Mouse (Mus musculus) liver, embryonic 15.5 days (tissue): Measurements from ENCODE around the gene Rplp1. TPM values are rescaled to one million over a fixed set of nuclear protein-coding genes. Genes with fewer than 3 reads are reported as not detected.

Experiments used
- ATAC-seq: fragments of 200-750 bp; cut with Nextera tagmentation; 2 replicates; pipeline ENCODE4 v1.8.0; 2017; ENCODE audit warnings: moderate number of reproducible peaks, mild to moderate bottlenecking, moderate library complexity; ENCODE audit not compliant: insufficient read depth
- H3K27ac ChIP-seq: fragments of 300-500 bp; sonication (generic); replicated peaks from 2 replicates; pipeline ENCODE4 v1.5.1; 2015; ENCODE audit warnings: mild to moderate bottlenecking, inconsistent platforms
- H3K27me3 ChIP-seq: fragments of 300-500 bp; sonication (generic); 2 replicates; pipeline ENCODE4 v1.6.1; 2015; ENCODE audit warnings: mild to moderate bottlenecking, inconsistent platforms
- H3K36me3 ChIP-seq: fragments of 300-500 bp; sonication (generic); replicated peaks from 2 replicates; pipeline ENCODE4 v1.6.1; 2015; ENCODE audit warnings: moderate library complexity, mild to moderate bottlenecking, inconsistent platforms
- H3K4me1 ChIP-seq: fragments of 300-500 bp; sonication (generic); replicated peaks from 2 replicates; pipeline ENCODE4 v1.6.1; 2015; ENCODE audit warnings: inconsistent platforms
- H3K4me2 ChIP-seq: fragments of 300-500 bp; sonication (generic); 2 replicates; pipeline ENCODE4 v1.6.1; 2015; ENCODE audit warnings: moderate library complexity, mild to moderate bottlenecking, inconsistent platforms
- H3K4me3 ChIP-seq: fragments of 300-500 bp; sonication (generic); replicated peaks from 2 replicates; pipeline ENCODE4 v1.5.1; 2015; ENCODE audit warnings: mild to moderate bottlenecking, inconsistent platforms
- H3K9ac ChIP-seq: fragments of 300-500 bp; sonication (generic); 2 replicates; pipeline ENCODE4 v1.6.1; 2015; ENCODE audit warnings: moderate library complexity, mild to moderate bottlenecking, inconsistent platforms
- H3K9me3 ChIP-seq: fragments of 300-500 bp; sonication (generic); replicated peaks from 2 replicates; pipeline ENCODE4 v1.6.1; 2016; ENCODE audit warnings: inconsistent platforms
- WGBS: fragments of 180-500 bp; shearing (Covaris S2); methylation state at CpG from one replicate; pipeline ENCODE4 v1.1.7; 2015; ENCODE audit warnings: mixed read lengths; ENCODE audit not compliant: insufficient replicate concordance; 5-methylcytosine and 5-hydroxymethylcytosine counted together
- polyA plus RNA-seq: library from polyadenylated mRNA; unstranded; fragments of >200 nt; fragmentation: Nextera tagmentation; extraction: Ambion mirVana; gene quantifications from 2 replicates; pipeline ENCODE4 v1.2.1, GENCODE M21; 2015

Rplp1 gene
- polyA plus RNA-seq, 1 experiment from 2014 or later, result 882 TPM

- Histone ChIP-seq H3K36me3 (peaks cover 89% of the 10 kb centered on the region), H3K9me3 (no peaks in the 10 kb centered on the region), H3K27ac (no peak overlapping the region), H3K4me1 (peaks cover 37% of the 10 kb centered on the region), H3K4me2 (no peak overlapping the region), H3K9ac (no peak overlapping the region), H3K4me3 (no peak overlapping the region), H3K27me3 (no peaks in the 10 kb centered on the region)
- ATAC-seq, result no peak
- 41% methylated on average over 3 of the region's 3 CpGs for WGBS
Observed at GRCm38 (mm10) chr9:61941054-61941453, 26.7 kb upstream of the Rplp1 start.

GRCm38 (mm10) chr9:61933333-61933732 lies 19.0 kb upstream of the Rplp1 start:
- Histone ChIP-seq H3K9me3 (no peaks in the 10 kb centered on the region), H3K4me1 (no peaks in the 10 kb centered on the region), H3K27me3 (no peaks in the 10 kb centered on the region), H3K9ac (no peak overlapping the region), H3K4me2 (no peak overlapping the region), H3K36me3 (peaks cover 99% of the 10 kb centered on the region), H3K4me3 (no peak overlapping the region), H3K27ac (no peak overlapping the region)
- ATAC-seq, result no peak
- 58% methylated on average over 2 of the region's 2 CpGs for WGBS

GRCm38 (mm10) chr9:61932009-61932408 lies 17.7 kb upstream of the Rplp1 start:
- no peaks in the 10 kb centered on the region for H3K4me1 ChIP-seq
- H3K9ac ChIP-seq, result no peak overlapping the region
- ATAC-seq, result no peak
- H3K36me3 ChIP-seq, result peaks cover 99% of the 10 kb centered on the region
- no peak overlapping the region for H3K4me2 ChIP-seq
- no peaks in the 10 kb centered on the region for H3K9me3 ChIP-seq
- WGBS, result 20% methylated on average over 3 of the region's 3 CpGs
- H3K27me3 ChIP-seq, result no peaks in the 10 kb centered on the region
- H3K4me3 ChIP-seq, result no peak overlapping the region
- no peak overlapping the region for H3K27ac ChIP-seq

GRCm38 (mm10) chr9:61925086-61925660 lies 10.8 kb upstream of the Rplp1 start:
- peaks cover 16% of the 10 kb centered on the region for H3K4me1 ChIP-seq
- no peak for ATAC-seq
- peaks cover 98% of the 10 kb centered on the region for H3K36me3 ChIP-seq
- WGBS, result 33% methylated on average over 10 of the region's 10 CpGs
- no peaks in the 10 kb centered on the region for H3K27me3 ChIP-seq
- H3K9me3 ChIP-seq, result no peaks in the 10 kb centered on the region
- H3K9ac ChIP-seq, result no peak overlapping the region
- H3K4me3 ChIP-seq, result no peak overlapping the region
- no peak overlapping the region for H3K27ac ChIP-seq
- H3K4me2 ChIP-seq, result no peak overlapping the region

GRCm38 (mm10) chr9:61920331-61920730 lies 6.0 kb upstream of the Rplp1 start:
- 22% methylated on average over 6 of the region's 6 CpGs for WGBS
- no peak for ATAC-seq
- H3K36me3 ChIP-seq, result peaks cover 91% of the 10 kb centered on the region
- H3K27ac ChIP-seq, result no peak overlapping the region
- H3K9me3 ChIP-seq, result no peaks in the 10 kb centered on the region
- no peak overlapping the region for H3K9ac ChIP-seq
- H3K4me1 ChIP-seq, result peaks cover 26% of the 10 kb centered on the region
- no peak overlapping the region for H3K4me3 ChIP-seq
- no peaks in the 10 kb centered on the region for H3K27me3 ChIP-seq
- H3K4me2 ChIP-seq, result no peak overlapping the region

- 82% methylated on average over 5 of the region's 5 CpGs for WGBS
- Histone ChIP-seq H3K4me1 (peaks cover 33% of the 10 kb centered on the region), H3K4me2 (no peak overlapping the region), H3K27ac (no peak overlapping the region), H3K36me3 (peaks cover 83% of the 10 kb centered on the region), H3K9me3 (no peaks in the 10 kb centered on the region), H3K27me3 (no peaks in the 10 kb centered on the region), H3K4me3 (no peak overlapping the region), H3K9ac (no peak overlapping the region)
- ATAC-seq, result no peak
Observed at GRCm38 (mm10) chr9:61919464-61919863, 5.1 kb upstream of the Rplp1 start.

- Histone ChIP-seq H3K4me1 (peaks cover 51% of the 10 kb centered on the region), H3K9me3 (no peaks in the 10 kb centered on the region), H3K9ac (no peak overlapping the region), H3K36me3 (peaks cover 72% of the 10 kb centered on the region), H3K4me2 (no peak overlapping the region), H3K27ac (no peak overlapping the region), H3K27me3 (no peaks in the 10 kb centered on the region), H3K4me3 (no peak overlapping the region)
- WGBS, result 83% methylated on average over 6 of the region's 6 CpGs
- no peak for ATAC-seq
Observed at GRCm38 (mm10) chr9:61917436-61917835, 3.1 kb upstream of the Rplp1 start.

GRCm38 (mm10) chr9:61916986-61917385 lies 2.6 kb upstream of the Rplp1 start:
- no peaks in the 10 kb centered on the region for H3K9me3 ChIP-seq
- peaks cover 72% of the 10 kb centered on the region for H3K36me3 ChIP-seq
- H3K4me2 ChIP-seq, result no peak overlapping the region
- no peak overlapping the region for H3K27ac ChIP-seq
- ATAC-seq, result no peak
- H3K27me3 ChIP-seq, result no peaks in the 10 kb centered on the region
- WGBS, result 16% methylated on average over 3 of the region's 3 CpGs
- no peak overlapping the region for H3K9ac ChIP-seq
- no peak overlapping the region for H3K4me3 ChIP-seq
- H3K4me1 ChIP-seq, result peaks cover 54% of the 10 kb centered on the region

- H3K27me3 ChIP-seq, result no peaks in the 10 kb centered on the region
- peak overlapping the region; percentile 84 for H3K4me3 ChIP-seq
- 41% methylated on average over 4 of the region's 4 CpGs for WGBS
- no peaks in the 10 kb centered on the region for H3K9me3 ChIP-seq
- no peak for ATAC-seq
- peak overlapping the region; percentile 93 for H3K4me2 ChIP-seq
- peak overlapping the region; percentile 61 for H3K9ac ChIP-seq
- H3K27ac ChIP-seq, result peak overlapping the region; percentile 96
- H3K4me1 ChIP-seq, result peaks cover 57% of the 10 kb centered on the region
- H3K36me3 ChIP-seq, result peaks cover 72% of the 10 kb centered on the region
Observed at GRCm38 (mm10) chr9:61915393-61916005, 1.2 kb upstream of the Rplp1 start.

GRCm38 (mm10) chr9:61914917-61915300 lies 567 bp upstream of the Rplp1 start:
- Histone ChIP-seq H3K9me3 (no peaks in the 10 kb centered on the region), H3K4me3 (peak overlapping the region; percentile 84), H3K4me2 (peak overlapping the region; percentile 93), H3K27ac (peak overlapping the region; percentile 96), H3K4me1 (peaks cover 54% of the 10 kb centered on the region), H3K27me3 (no peaks in the 10 kb centered on the region), H3K9ac (peak overlapping the region; percentile 61), H3K36me3 (peaks cover 66% of the 10 kb centered on the region)
- ATAC-seq, result no peak
- 3% methylated on average over 13 of the region's 13 CpGs for WGBS

GRCm38 (mm10) chr9:61911300-61912128 lies 2.8 kb downstream of the Rplp1 start:
- peak overlapping the region; percentile 76; the same call in 1 of the 2 replicates for H3K9ac ChIP-seq
- H3K4me2 ChIP-seq, result peak overlapping the region; percentile 93
- WGBS, result 24% methylated on average over 6 of the region's 6 CpGs
- H3K4me1 ChIP-seq, result peaks cover 65% of the 10 kb centered on the region
- H3K27ac ChIP-seq, result peak overlapping the region; percentile 96; the same call in 1 of the 2 replicates
- H3K27me3 ChIP-seq, result no peaks in the 10 kb centered on the region
- no peak overlapping the region; the same call in 1 of the 2 replicates for H3K4me3 ChIP-seq
- no peaks in the 10 kb centered on the region for H3K9me3 ChIP-seq
- no peak for ATAC-seq
- peaks cover 32% of the 10 kb centered on the region for H3K36me3 ChIP-seq
